Mouse (Mus musculus): ENCODE data around the gene Prkar1b.

- TF ChIP-seq CTCF (IDR thresholded peaks at IDR 0.05) (no peak), EP300 (IDR thresholded peaks at IDR 0.05) (no peak)
These were observed 152.5 kb downstream of the Prkar1b start, which contains the start of gene Pdgfa for GRCm38 (mm10) chr5:138997171-138997788.

All from lung, postnatal 0 days (tissue).